Mouse (Mus musculus): ENCODE results near the gene Hes2. TPM values are rescaled to one million over a fixed set of nuclear protein-coding genes. Genes with fewer than 3 reads are reported as not detected.

Hes2 gene
- polyA plus RNA-seq, 1 experiment, result not detected

GRCm38 (mm10) chr4:152141521-152142135, 17.0 kb upstream of the Hes2 start:
- TF ChIP-seq POLR2A (IDR thresholded peaks at IDR 0.05; ENCODE audit: low read depth, low read length), result no peak
- no peak for TF ChIP-seq CTCF (IDR thresholded peaks at IDR 0.05; ENCODE audit: borderline replicate concordance, insufficient read depth, low read length)
- H3K27ac ChIP-seq (ENCODE audit: insufficient read depth, low read length), result no peak overlapping the region
- no peak overlapping the region for H3K4me3 ChIP-seq (ENCODE audit: insufficient read depth, low read length)
- no peaks in the 10 kb centered on the region for H3K4me1 ChIP-seq (ENCODE audit: control insufficient read depth, insufficient read depth, low read length)

- H3K27ac ChIP-seq (ENCODE audit: insufficient read depth, low read length), result no peak overlapping the region
- no peak overlapping the region for H3K4me3 ChIP-seq (ENCODE audit: insufficient read depth, low read length)
- TF ChIP-seq CTCF (IDR thresholded peaks at IDR 0.05; ENCODE audit: borderline replicate concordance, insufficient read depth, low read length) (no peak), POLR2A (IDR thresholded peaks at IDR 0.05; ENCODE audit: low read depth, low read length) (no peak)
- H3K4me1 ChIP-seq (ENCODE audit: control insufficient read depth, insufficient read depth, low read length), result no peaks in the 10 kb centered on the region
These were observed 15.0 kb upstream of the Hes2 start for GRCm38 (mm10) chr4:152143632-152144031.

GRCm38 (mm10) chr4:152145473-152145872, 13.2 kb upstream of the Hes2 start:
- H3K4me3 ChIP-seq (ENCODE audit: insufficient read depth, low read length), result no peak overlapping the region
- no peaks in the 10 kb centered on the region for H3K4me1 ChIP-seq (ENCODE audit: control insufficient read depth, insufficient read depth, low read length)
- TF ChIP-seq POLR2A (IDR thresholded peaks at IDR 0.05; ENCODE audit: low read depth, low read length) (no peak), CTCF (IDR thresholded peaks at IDR 0.05; ENCODE audit: borderline replicate concordance, insufficient read depth, low read length) (no peak)
- H3K27ac ChIP-seq (ENCODE audit: insufficient read depth, low read length), result no peak overlapping the region

GRCm38 (mm10) chr4:152146033-152146827, 12.4 kb upstream of the Hes2 start:
- no peak overlapping the region for H3K27ac ChIP-seq (ENCODE audit: insufficient read depth, low read length)
- TF ChIP-seq CTCF (IDR thresholded peaks at IDR 0.05; ENCODE audit: borderline replicate concordance, insufficient read depth, low read length), result no peak
- no peak for TF ChIP-seq POLR2A (IDR thresholded peaks at IDR 0.05; ENCODE audit: low read depth, low read length)

GRCm38 (mm10) chr4:152150546-152150945, 8.1 kb upstream of the Hes2 start:
- Histone ChIP-seq H3K4me1 (ENCODE audit: control insufficient read depth, insufficient read depth, low read length) (no peaks in the 10 kb centered on the region), H3K27ac (ENCODE audit: insufficient read depth, low read length) (no peak overlapping the region), H3K4me3 (ENCODE audit: insufficient read depth, low read length) (no peak overlapping the region)
- no peak for TF ChIP-seq CTCF (IDR thresholded peaks at IDR 0.05; ENCODE audit: borderline replicate concordance, insufficient read depth, low read length)
- no peak for TF ChIP-seq POLR2A (IDR thresholded peaks at IDR 0.05; ENCODE audit: low read depth, low read length)

More at GRCm38 (mm10) chr4:152146033-152146827, 12.4 kb upstream of the Hes2 start:
- no peaks in the 10 kb centered on the region for H3K4me1 ChIP-seq (ENCODE audit: control insufficient read depth, insufficient read depth, low read length)
- H3K4me3 ChIP-seq (ENCODE audit: insufficient read depth, low read length), result no peak overlapping the region

- no peak overlapping the region for H3K27ac ChIP-seq (ENCODE audit: insufficient read depth, low read length)
- TF ChIP-seq POLR2A (IDR thresholded peaks at IDR 0.05; ENCODE audit: low read depth, low read length), result no peak
- TF ChIP-seq CTCF (IDR thresholded peaks at IDR 0.05; ENCODE audit: borderline replicate concordance, insufficient read depth, low read length), result no peak
- no peaks in the 10 kb centered on the region for H3K4me1 ChIP-seq (ENCODE audit: control insufficient read depth, insufficient read depth, low read length)
- H3K4me3 ChIP-seq (ENCODE audit: insufficient read depth, low read length), result no peak overlapping the region; the same call in 1 of the 2 replicates
These were observed 7.2 kb upstream of the Hes2 start for GRCm38 (mm10) chr4:152151451-152151965.

- Histone ChIP-seq H3K4me1 (ENCODE audit: control insufficient read depth, insufficient read depth, low read length) (no peaks in the 10 kb centered on the region), H3K27ac (ENCODE audit: insufficient read depth, low read length) (no peak within 1 kb of the TSS), H3K4me3 (ENCODE audit: insufficient read depth, low read length) (peak within 1 kb of the TSS; percentile 18)
- TF ChIP-seq CTCF (IDR thresholded peaks at IDR 0.05; ENCODE audit: borderline replicate concordance, insufficient read depth, low read length) (no peak), POLR2A (IDR thresholded peaks at IDR 0.05; ENCODE audit: low read depth, low read length) (no peak)
These were observed 6.6 kb upstream of the Hes2 start, which contains the start of gene Espn for GRCm38 (mm10) chr4:152151966-152152544. Gene Espn, minus strand, starts transcription at chr4:152152371.

GRCm38 (mm10) chr4:152153771-152154177, 4.9 kb upstream of the Hes2 start:
- TF ChIP-seq POLR2A (IDR thresholded peaks at IDR 0.05; ENCODE audit: low read depth, low read length), result no peak
- peak; percentile 93 for TF ChIP-seq CTCF (IDR thresholded peaks at IDR 0.05; ENCODE audit: borderline replicate concordance, insufficient read depth, low read length)
- H3K4me3 ChIP-seq (ENCODE audit: insufficient read depth, low read length), result no peak overlapping the region
- no peak overlapping the region for H3K27ac ChIP-seq (ENCODE audit: insufficient read depth, low read length)
- H3K4me1 ChIP-seq (ENCODE audit: control insufficient read depth, insufficient read depth, low read length), result no peaks in the 10 kb centered on the region

- Histone ChIP-seq H3K27ac (ENCODE audit: insufficient read depth, low read length) (no peak overlapping the region), H3K4me3 (ENCODE audit: insufficient read depth, low read length) (no peak overlapping the region), H3K4me1 (ENCODE audit: control insufficient read depth, insufficient read depth, low read length) (no peaks in the 10 kb centered on the region)
- TF ChIP-seq POLR2A (IDR thresholded peaks at IDR 0.05; ENCODE audit: low read depth, low read length) (no peak), CTCF (IDR thresholded peaks at IDR 0.05; ENCODE audit: borderline replicate concordance, insufficient read depth, low read length) (no peak)
These were observed 3.6 kb upstream of the Hes2 start for GRCm38 (mm10) chr4:152155019-152155418.
